Mouse (Mus musculus) heart, postnatal 10 days (tissue): ENCODE data around the gene Ifng. TPM values are rescaled to one million over a fixed set of nuclear protein-coding genes. Genes with fewer than 3 reads are reported as not detected.
"Not testable (repeated sequence)": the region's sequence is repeated elsewhere in the genome, so short reads cannot be mapped to it uniquely, and the experiment has no call there.

Experiments
- DNase-seq, 2 experiments: peaks; one replicate each; pipeline ENCODE4 v3.0.0; 2021
- intact Hi-C: fragments of 180-260 bp; cut with DNase I; formaldehyde crosslinking; loops from one replicate; pipeline ENCODE4 v1.15.1; 2025
- total RNA-seq, 2 experiments: library from RNA; stranded (reverse); gene quantifications; 2 replicates each; pipeline ENCODE4 v1.2.3; 2021

Ifng gene
- total RNA-seq = not detected

GRCm38 (mm10) chr10:118440742-118441240 is at the start of gene Ifng:
Ifng (plus strand) TSS chr10:118441046.
- intact Hi-C loops = loop anchor here (5.0 kb wide), 1 partner anchor 637 kb away; no protein-coding TSS in a partner anchor
- no peak for DNase-seq

GRCm38 (mm10) chr10:118399917-118400316 is 40.9 kb upstream of the Ifng start:
- DNase-seq = no peak
- intact Hi-C loops = no loop called here

GRCm38 (mm10) chr10:118406463-118407221 is 34.2 kb upstream of the Ifng start:
- no peak for DNase-seq

GRCm38 (mm10) chr10:118411377-118411776 is 29.5 kb upstream of the Ifng start:
- intact Hi-C loops = loop anchor here (5.0 kb wide), 1 partner anchor 254 kb away; no protein-coding TSS in a partner anchor
- DNase-seq = peak in 1 of 2 experiments; percentile 9

More at GRCm38 (mm10) chr10:118406463-118407221, 34.2 kb upstream of the Ifng start:
- intact Hi-C loops = no loop called here

- no peak for DNase-seq
- intact Hi-C loops = loop anchor here (5.0 kb wide), 1 partner anchor 255 kb away; no protein-coding TSS in a partner anchor
Measured at GRCm38 (mm10) chr10:118412774-118413173, 28.1 kb upstream of the Ifng start.

- intact Hi-C loops = no loop called here
- peak in 1 of 2 experiments; percentile 4 for DNase-seq
Measured at GRCm38 (mm10) chr10:118419000-118419425, 21.8 kb upstream of the Ifng start.

GRCm38 (mm10) chr10:118420896-118421295 is 19.9 kb upstream of the Ifng start:
- intact Hi-C loops = no loop called here
- no peak for DNase-seq

- intact Hi-C loops = no loop called here
Measured at GRCm38 (mm10) chr10:118435501-118435900, 5.3 kb upstream of the Ifng start.

GRCm38 (mm10) chr10:118441898-118442297 is 1.1 kb downstream of the Ifng start:
- DNase-seq = peak; percentile 46 to 54
- intact Hi-C loops = loop anchor here (2.0 to 5.0 kb wide), 2 partner anchors 105 to 635 kb away; no protein-coding TSS in a partner anchor

More at GRCm38 (mm10) chr10:118435501-118435900, 5.3 kb upstream of the Ifng start:
- DNase-seq = no peak

GRCm38 (mm10) chr10:118442999-118443398 is 2.2 kb downstream of the Ifng start:
- DNase-seq = no peak
- intact Hi-C loops = loop anchor here (2.0 to 5.0 kb wide), 2 partner anchors 104 to 634 kb away; no protein-coding TSS in a partner anchor

- intact Hi-C loops = no loop called here
- peak; percentile 26 to 38 for DNase-seq
Measured at GRCm38 (mm10) chr10:118445021-118445420, 4.2 kb downstream of the Ifng start.

GRCm38 (mm10) chr10:118445502-118445901 is 4.7 kb downstream of the Ifng start:
- peak in 1 of 2 experiments; percentile 7 for DNase-seq
- intact Hi-C loops = no loop called here

- no peak for DNase-seq
- intact Hi-C loops = no loop called here
Measured at GRCm38 (mm10) chr10:118445978-118446377, 5.1 kb downstream of the Ifng start.

GRCm38 (mm10) chr10:118451747-118452146 is 10.9 kb downstream of the Ifng start:
- no peak for DNase-seq
- intact Hi-C loops = no loop called here

GRCm38 (mm10) chr10:118458729-118459128 is 17.9 kb downstream of the Ifng start:
- intact Hi-C loops = no loop called here

GRCm38 (mm10) chr10:118461126-118461767 is 20.4 kb downstream of the Ifng start:
- intact Hi-C loops = no loop called here
- DNase-seq = no peak

More at GRCm38 (mm10) chr10:118458729-118459128, 17.9 kb downstream of the Ifng start:
- no peak for DNase-seq

- intact Hi-C loops = no loop called here
- DNase-seq = peak; percentile 66
Measured at GRCm38 (mm10) chr10:118466481-118466880, 25.6 kb downstream of the Ifng start.

GRCm38 (mm10) chr10:118469047-118469446 is 28.2 kb downstream of the Ifng start:
- no peak for DNase-seq
- intact Hi-C loops = no loop called here

GRCm38 (mm10) chr10:118470296-118470957 is 29.6 kb downstream of the Ifng start:
- intact Hi-C loops = no loop called here
- no peak for DNase-seq

- intact Hi-C loops, DNase-seq: not testable (repeated sequence)
Measured at GRCm38 (mm10) chr10:118472846-118473245, 32.0 kb downstream of the Ifng start.

- intact Hi-C loops = no loop called here
- no peak for DNase-seq
Measured at GRCm38 (mm10) chr10:118476696-118477095, 35.9 kb downstream of the Ifng start.
